Mouse (Mus musculus): Measurements from ENCODE around the gene 4930558K02Rik.
A peak's percentile ranks its signal among the peaks of the same experiment; 100 is the strongest.

The 4930558K02Rik gene

GRCm38 (mm10) chr1:161991846-161992245, 12.4 kb upstream of the 4930558K02Rik start:
- no peak for DNase-seq

DNA sequence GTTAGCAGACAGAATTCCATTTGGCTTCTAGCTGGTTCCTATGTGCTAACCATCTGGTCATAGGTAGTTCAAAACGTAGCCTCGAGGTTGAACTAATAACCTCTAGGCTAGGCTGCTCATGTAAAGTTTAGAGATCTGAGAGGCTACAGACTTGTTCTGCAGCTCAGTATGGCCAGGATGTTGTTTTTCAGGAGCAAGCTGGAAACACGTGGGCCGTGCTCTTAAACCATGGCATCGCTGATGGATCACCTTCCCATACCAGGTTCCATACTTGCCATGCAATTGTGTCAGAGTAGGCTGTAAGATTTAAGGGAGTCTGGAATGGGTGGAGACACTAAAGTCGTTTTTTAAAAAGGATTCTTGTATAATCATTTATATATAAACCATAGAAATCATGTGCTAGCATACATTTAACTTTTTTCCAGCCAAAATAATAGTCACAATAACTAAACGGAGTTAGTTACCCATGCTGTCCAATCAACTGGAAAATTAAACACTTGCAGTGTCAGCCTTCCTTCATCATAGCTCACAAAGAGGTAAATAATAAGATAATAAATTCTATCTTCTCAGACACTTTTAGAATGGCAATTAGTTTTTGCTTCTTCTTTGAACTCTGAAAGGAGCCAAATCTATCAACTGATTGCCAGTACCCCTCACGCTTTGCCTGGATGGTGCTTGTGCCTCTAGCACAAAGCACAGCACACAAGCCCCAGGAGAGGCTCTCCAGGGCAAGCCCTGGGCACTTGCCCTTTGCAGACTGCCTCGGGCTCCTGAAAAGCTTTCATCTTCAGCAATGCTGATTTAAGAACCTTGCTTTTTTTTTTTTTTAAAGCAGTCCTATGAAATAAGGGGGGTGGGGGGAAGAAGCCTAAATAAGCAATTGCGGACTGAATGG, 11.5 kb upstream of the 4930558K02Rik start:
- no peak for DNase-seq

DNA sequence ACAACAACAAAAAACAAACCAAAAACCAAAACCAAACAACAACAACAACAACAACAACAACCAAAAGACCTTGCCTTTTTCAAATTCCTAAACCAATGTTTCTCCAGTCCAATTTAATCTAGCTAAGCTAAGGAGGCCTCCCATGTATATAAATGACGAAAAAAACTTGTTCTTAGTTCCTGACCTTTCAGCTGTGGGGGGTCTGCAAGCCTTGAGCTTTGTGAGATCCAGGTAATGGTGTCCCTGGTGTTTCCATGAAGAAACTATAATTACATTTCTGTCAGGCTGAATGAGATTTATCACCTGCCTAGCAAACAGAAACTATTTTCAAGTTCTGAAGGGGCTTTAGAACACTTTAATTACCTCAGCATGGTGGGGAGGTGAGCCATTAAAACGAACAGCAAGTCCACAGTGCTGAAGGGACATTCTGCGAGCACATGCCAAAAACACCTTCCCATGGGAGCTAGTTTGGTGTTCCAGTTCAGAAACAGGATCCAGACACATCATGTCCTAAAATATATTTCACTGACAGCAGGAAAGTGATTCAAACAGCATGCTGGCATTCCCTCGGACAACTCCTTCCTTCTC, 4.6 kb upstream of the 4930558K02Rik start:
- no peak for DNase-seq

DNA sequence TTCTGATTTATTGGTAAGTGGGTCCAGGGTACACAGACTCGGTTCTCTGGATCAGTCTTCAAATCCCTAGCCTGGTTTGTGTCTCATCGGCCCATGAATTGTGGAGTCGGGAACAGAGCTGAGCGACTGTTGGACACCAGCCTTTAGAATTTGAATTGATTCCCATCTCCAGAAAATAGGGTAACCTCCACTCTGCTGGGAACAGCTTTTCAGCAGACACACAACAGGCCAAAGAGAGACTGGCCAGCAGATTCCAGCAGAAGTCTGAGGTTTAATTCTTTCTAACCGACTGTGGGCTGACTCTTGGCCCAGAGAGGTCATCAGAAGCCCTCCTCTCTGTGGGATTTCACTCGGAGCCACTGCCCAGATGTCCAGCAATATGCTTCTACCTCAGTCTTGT, 4.0 kb upstream of the 4930558K02Rik start:
- no peak for DNase-seq

DNA sequence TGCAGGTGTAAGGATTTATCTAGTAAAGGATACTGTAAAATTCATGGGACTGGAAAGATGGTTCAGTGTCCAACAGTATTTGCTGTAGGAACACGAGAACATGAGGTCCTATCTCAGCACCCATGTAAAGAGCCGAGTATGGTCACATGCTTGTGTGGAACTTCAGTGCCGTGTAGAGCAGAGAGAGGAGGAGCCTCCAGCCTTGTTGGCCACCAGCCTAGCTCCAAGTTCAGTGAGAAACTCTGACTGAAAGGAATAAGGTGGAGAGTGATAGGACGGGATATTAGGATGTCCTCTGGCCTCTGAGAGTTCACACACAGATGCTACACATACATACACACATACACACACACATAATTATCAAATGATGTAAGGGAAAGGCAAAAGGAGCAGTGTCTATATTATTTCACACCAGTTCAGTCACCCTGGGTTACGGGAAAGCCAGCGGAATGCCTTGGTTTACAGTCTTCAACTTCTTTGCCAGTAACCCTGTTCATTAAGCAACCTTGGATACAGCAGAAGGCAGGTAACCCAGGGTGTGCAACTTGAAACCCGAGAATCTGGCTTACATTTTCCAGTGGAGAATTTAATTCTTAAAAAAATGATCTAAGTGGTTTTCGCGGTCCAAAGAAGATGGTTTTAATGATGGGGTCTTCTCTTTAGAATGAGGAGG, 1.3 kb upstream of the 4930558K02Rik start:
- no peak for DNase-seq

DNA sequence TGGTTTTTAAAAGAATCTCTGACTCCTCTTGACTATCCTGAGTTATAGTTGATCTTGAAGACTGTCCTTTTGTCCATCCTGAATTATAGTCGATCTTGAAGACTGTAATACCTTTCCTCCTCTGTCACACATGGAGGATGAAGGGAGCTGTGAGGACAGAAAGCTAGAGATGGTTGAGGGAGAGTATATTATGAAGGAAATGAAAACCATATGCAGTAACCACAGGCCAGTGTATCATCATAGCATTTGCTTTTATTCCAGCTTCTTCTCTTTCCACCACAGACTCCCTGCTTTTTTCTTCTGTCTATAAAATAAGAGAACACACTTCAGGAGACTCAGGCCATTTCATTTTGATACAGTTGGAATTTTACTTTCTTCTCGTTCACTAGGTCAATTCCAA, 610 bp upstream of the 4930558K02Rik start:
- DNase-seq, result no peak

- no peak for DNase-seq
Observed at GRCm38 (mm10) chr1:161978173-161978700, 1.2 kb downstream of the 4930558K02Rik start.

DNA sequence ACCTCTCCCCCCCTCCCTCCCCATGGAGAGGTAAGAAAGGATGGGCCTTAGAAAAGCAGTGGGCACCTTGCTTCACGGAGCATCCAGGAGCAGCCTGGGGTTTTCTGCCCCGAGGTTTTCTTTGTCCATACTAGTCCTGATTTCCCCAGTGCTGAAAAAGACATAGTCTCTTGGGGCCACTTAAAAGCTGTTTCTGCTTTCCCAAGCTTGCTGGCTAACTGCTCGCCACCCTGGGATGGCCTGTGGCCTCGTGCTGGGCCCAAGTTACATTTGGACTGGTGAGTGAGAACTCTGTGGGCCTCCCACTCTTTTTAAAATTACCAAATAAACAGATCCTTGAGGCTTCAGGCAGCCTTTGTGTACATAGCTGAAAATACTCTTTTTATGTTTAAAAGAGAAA, 2.1 kb downstream of the 4930558K02Rik start:
- no peak for DNase-seq

- peak; percentile 63 to 77 for DNase-seq
Observed at GRCm38 (mm10) chr1:161976255-161977182, 2.9 kb downstream of the 4930558K02Rik start.

DNA sequence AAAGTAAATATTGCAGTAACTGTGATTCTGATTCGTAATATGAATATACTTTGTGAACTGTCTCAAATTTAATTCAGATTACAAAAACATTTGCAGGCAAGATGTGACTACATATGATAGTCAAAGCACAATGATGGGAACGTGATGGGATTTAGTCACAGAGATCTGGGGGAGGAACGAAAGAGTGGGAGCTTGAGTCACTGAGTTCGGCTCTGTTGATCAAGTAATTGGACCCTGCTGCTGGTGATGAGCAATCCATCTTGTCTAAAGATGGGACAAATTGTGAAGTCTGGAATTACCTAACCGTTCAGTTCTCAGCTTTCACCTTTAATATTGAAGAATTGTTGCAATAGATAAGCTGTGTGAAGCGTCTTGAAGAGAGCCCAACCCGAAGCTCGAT, 7.2 kb downstream of the 4930558K02Rik start:
- no peak for DNase-seq

GRCm38 (mm10) chr1:161970874-161971273, 8.6 kb downstream of the 4930558K02Rik start:
- no peak for DNase-seq

GRCm38 (mm10) chr1:161968589-161969407, 10.6 kb downstream of the 4930558K02Rik start, which contains the start of gene Pigc:
Pigc (plus strand) TSS chr1:161969186.
- peak; percentile 93 for DNase-seq

DNA sequence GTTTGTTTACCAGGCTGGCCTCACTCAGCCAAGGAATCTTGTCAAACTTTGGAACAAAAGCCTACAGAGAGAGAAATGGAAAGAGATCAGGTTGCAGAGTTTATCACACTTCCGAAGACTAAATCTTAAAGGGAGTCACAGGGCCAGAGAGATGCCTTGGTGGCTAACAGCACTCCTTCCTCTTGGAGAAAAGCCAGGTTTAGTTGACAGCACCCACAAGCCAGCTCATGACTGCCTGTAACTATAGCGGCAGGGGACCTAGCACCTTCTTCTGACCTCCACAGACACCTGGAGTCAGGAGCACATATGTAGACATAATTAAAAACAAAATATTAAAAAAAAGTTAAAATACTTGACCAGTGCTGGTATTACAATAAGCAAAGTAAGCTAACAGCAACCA, 11.5 kb downstream of the 4930558K02Rik start:
- no peak for DNase-seq

GRCm38 (mm10) chr1:161962465-161963377, 16.7 kb downstream of the 4930558K02Rik start:
- DNase-seq, result no peak

- DNase-seq, result no peak
Observed at GRCm38 (mm10) chr1:161957964-161958950, 21.2 kb downstream of the 4930558K02Rik start.

- DNase-seq, result no peak
Observed at GRCm38 (mm10) chr1:161955846-161956245, 23.6 kb downstream of the 4930558K02Rik start.

DNA sequence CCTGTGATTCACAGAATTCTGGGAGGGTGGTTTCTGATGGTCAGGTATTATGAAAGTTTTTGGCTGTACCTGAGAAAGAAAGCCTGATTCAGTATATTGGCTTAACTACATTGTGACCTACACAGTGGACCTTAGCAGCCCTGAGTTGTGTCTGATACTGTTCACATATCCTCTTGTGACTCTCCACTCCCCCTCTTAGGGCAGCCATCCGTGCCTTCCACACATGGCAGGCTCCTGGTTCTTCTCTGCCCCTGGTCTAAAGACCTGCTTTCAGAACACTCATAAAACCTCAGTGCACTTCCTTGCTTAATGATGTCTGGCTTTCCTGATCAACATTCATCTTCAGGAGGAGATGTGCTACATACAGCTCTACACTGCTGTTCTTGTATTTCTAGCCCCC, 26.8 kb downstream of the 4930558K02Rik start:
- no peak for DNase-seq

GRCm38 (mm10) chr1:161951009-161951779, 28.2 kb downstream of the 4930558K02Rik start:
- DNase-seq, result no peak

Measured in cerebellum, postnatal 36 days (tissue).